Mouse (Mus musculus): Measurements from ENCODE around the gene Kcnmb2. TPM values are rescaled to one million over a fixed set of nuclear protein-coding genes. Genes with fewer than 3 reads are reported as not detected.

Kcnmb2 gene
- polyA plus RNA-seq, 1 experiment from 2014 or later = 2.1 TPM

DNA sequence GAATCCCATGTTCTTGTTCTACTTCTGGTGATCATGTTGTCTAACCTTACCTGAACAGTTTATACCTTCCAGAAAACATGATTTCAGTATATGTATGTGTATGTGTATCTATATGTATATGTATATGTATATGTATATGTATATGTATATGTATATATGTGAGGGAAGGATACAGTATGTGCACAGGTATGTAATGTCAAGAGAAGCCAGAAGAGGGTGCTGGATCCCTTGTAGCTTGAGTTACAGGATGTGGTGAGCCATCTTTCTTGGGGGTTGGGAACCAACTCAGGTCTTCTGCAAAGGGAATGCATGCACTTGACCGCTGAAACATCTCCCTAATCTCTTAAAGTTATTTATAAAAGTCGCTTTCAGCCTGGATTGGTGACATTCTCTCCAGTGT lies 286.6 kb downstream of the Kcnmb2 start:
- 84% methylated on average over 2 of the region's 2 CpGs for WGBS
- Histone ChIP-seq H3K4me1 (replicated peaks; ENCODE audit: insufficient read depth, low read length) (no peaks in the 10 kb centered on the region), H3K4me3 (replicated peaks; ENCODE audit: low read depth, low read length) (no peak overlapping the region), H3K27ac (no peak overlapping the region), H3K9ac (ENCODE audit: low read depth, low read length) (no peak overlapping the region), H3K27me3 (ENCODE audit: insufficient read depth, low read length) (no peaks in the 10 kb centered on the region), H3K9me3 (replicated peaks; ENCODE audit: low read length) (no peaks in the 10 kb centered on the region), H3K4me2 (ENCODE audit: low read length) (no peak overlapping the region), H3K36me3 (ENCODE audit: insufficient read depth, low read length) (no peaks in the 10 kb centered on the region)
- ATAC-seq (replicated peaks; ENCODE audit: low FRiP score, low read depth) (no peak), DNase-seq (ENCODE audit: low spot score) (no peak)
- no peak for TF ChIP-seq CTCF (IDR thresholded peaks at IDR 0.05; ENCODE audit: low read depth)

- Histone ChIP-seq H3K4me2 (ENCODE audit: low read length) (no peak overlapping the region), H3K9ac (ENCODE audit: low read depth, low read length) (no peak overlapping the region), H3K36me3 (ENCODE audit: insufficient read depth, low read length) (no peaks in the 10 kb centered on the region), H3K9me3 (replicated peaks; ENCODE audit: low read length) (no peaks in the 10 kb centered on the region), H3K27ac (no peak overlapping the region), H3K4me3 (replicated peaks; ENCODE audit: low read depth, low read length) (no peak overlapping the region), H3K4me1 (replicated peaks; ENCODE audit: insufficient read depth, low read length) (no peaks in the 10 kb centered on the region), H3K27me3 (ENCODE audit: insufficient read depth, low read length) (no peaks in the 10 kb centered on the region)
- 54% methylated on average over 5 of the region's 5 CpGs for WGBS
- ATAC-seq (replicated peaks; ENCODE audit: low FRiP score, low read depth) (no peak), DNase-seq (ENCODE audit: low spot score) (no peak)
- no peak for TF ChIP-seq CTCF (IDR thresholded peaks at IDR 0.05; ENCODE audit: low read depth)
These were observed 287.6 kb downstream of the Kcnmb2 start for GRCm38 (mm10) chr3:32189956-32190355.

GRCm38 (mm10) chr3:32194014-32194413 lies 291.7 kb downstream of the Kcnmb2 start:
- DNase-seq (ENCODE audit: low spot score) (no peak), ATAC-seq (replicated peaks; ENCODE audit: low FRiP score, low read depth) (no peak)
- H3K27ac ChIP-seq = no peak overlapping the region
- no peaks in the 10 kb centered on the region for H3K4me1 ChIP-seq (replicated peaks; ENCODE audit: insufficient read depth, low read length)
- no peaks in the 10 kb centered on the region for H3K36me3 ChIP-seq (ENCODE audit: insufficient read depth, low read length)
- H3K4me3 ChIP-seq (replicated peaks; ENCODE audit: low read depth, low read length) = no peak overlapping the region
- WGBS = 86% methylated on average over 5 of the region's 5 CpGs
- no peak overlapping the region for H3K9ac ChIP-seq (ENCODE audit: low read depth, low read length)
- no peak overlapping the region for H3K4me2 ChIP-seq (ENCODE audit: low read length)
- no peaks in the 10 kb centered on the region for H3K27me3 ChIP-seq (ENCODE audit: insufficient read depth, low read length)
- no peaks in the 10 kb centered on the region for H3K9me3 ChIP-seq (replicated peaks; ENCODE audit: low read length)
- TF ChIP-seq CTCF (IDR thresholded peaks at IDR 0.05; ENCODE audit: low read depth) = no peak

- no peak for ATAC-seq (replicated peaks; ENCODE audit: low FRiP score, low read depth)
- H3K27me3 ChIP-seq (ENCODE audit: insufficient read depth, low read length) = no peaks in the 10 kb centered on the region
- no peak overlapping the region for H3K9ac ChIP-seq (ENCODE audit: low read depth, low read length)
- no peak overlapping the region for H3K4me3 ChIP-seq (replicated peaks; ENCODE audit: low read depth, low read length)
- DNase-seq (ENCODE audit: low spot score) = peak; percentile 29
- no peaks in the 10 kb centered on the region for H3K36me3 ChIP-seq (ENCODE audit: insufficient read depth, low read length)
- TF ChIP-seq CTCF (IDR thresholded peaks at IDR 0.05; ENCODE audit: low read depth) = no peak
- H3K27ac ChIP-seq = no peak overlapping the region
- WGBS = 67% methylated on average over 2 of the region's 2 CpGs
- H3K9me3 ChIP-seq (replicated peaks; ENCODE audit: low read length) = no peaks in the 10 kb centered on the region
- H3K4me1 ChIP-seq (replicated peaks; ENCODE audit: insufficient read depth, low read length) = no peaks in the 10 kb centered on the region
- H3K4me2 ChIP-seq (ENCODE audit: low read length) = no peak overlapping the region
These were observed 324.4 kb downstream of the Kcnmb2 start for GRCm38 (mm10) chr3:32226755-32227154.

DNA sequence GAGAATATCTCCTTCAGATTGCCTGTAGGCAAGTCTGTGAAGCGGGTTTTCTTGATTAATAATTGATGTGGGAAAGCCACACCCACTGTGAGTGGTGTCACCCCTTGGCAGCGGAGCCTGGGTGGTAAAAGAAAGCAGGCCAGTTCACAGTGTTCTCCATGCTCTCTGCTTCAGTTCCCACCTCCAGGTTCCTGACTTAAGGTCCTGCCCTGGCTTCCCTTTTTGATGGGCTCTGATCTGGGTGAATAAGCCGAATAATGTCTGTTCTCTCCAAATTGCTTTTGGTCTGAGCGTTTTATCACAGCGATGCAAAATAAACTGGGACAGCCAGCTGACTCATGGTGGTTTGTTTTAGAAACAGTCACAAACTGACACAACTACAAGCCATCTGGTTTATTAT lies 334.5 kb downstream of the Kcnmb2 start:
- H3K4me3 ChIP-seq (replicated peaks; ENCODE audit: low read depth, low read length) = no peak overlapping the region
- no peak for TF ChIP-seq CTCF (IDR thresholded peaks at IDR 0.05; ENCODE audit: low read depth)
- no peaks in the 10 kb centered on the region for H3K36me3 ChIP-seq (ENCODE audit: insufficient read depth, low read length)
- no peaks in the 10 kb centered on the region for H3K9me3 ChIP-seq (replicated peaks; ENCODE audit: low read length)
- H3K9ac ChIP-seq (ENCODE audit: low read depth, low read length) = no peak overlapping the region
- DNase-seq (ENCODE audit: low spot score) (no peak), ATAC-seq (replicated peaks; ENCODE audit: low FRiP score, low read depth) (no peak)
- H3K27ac ChIP-seq = no peak overlapping the region
- no peaks in the 10 kb centered on the region for H3K27me3 ChIP-seq (ENCODE audit: insufficient read depth, low read length)
- no peak overlapping the region for H3K4me2 ChIP-seq (ENCODE audit: low read length)
- WGBS = 61% methylated on average over 5 of the region's 5 CpGs
- H3K4me1 ChIP-seq (replicated peaks; ENCODE audit: insufficient read depth, low read length) = no peaks in the 10 kb centered on the region

Data from kidney, postnatal 0 days (tissue).